Mouse (Mus musculus): ENCODE data around the gene Hist1h4f.

DNA sequence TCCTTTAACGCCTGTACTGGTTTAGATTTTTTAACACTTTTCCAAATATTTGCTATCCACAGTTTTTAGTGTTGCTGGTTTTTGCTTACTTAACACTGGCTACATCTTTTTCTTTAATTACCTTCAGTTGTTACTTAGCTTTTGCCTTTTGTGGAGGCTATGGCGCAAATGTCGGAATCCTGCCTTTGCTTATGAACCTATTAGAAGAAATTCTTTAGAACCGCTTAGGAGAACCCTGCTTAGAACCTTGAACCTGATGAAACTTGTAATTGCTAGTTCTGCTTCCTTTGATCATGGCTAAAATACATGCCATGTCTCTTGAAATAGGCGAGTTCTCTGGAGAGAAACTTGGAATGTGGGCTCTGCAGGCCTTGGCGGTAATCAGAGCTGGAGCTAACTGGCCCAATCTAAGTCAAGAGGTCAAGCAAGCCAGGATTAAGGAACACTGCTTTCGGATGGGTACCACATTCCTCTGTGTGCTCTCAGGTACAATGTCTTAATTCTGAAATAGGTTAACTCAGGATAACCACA is 25.0 kb upstream of the Hist1h4f start:
- no peak for TF ChIP-seq CTCF (IDR thresholded peaks at IDR 0.05; ENCODE audit: low read depth, low read length)
- TF ChIP-seq POLR2A (IDR thresholded peaks at IDR 0.05; ENCODE audit: borderline replicate concordance, low read depth, low read length), result no peak

All from bone marrow macrophage, adult 2 months (primary cell).